Mouse (Mus musculus) thymus, postnatal 14 days (tissue): Measurements from ENCODE around the gene Mms19.

Source experiments
- DNase-seq: peaks from one replicate; pipeline ENCODE4 v3.0.0; 2021

The Mms19 gene

DNA sequence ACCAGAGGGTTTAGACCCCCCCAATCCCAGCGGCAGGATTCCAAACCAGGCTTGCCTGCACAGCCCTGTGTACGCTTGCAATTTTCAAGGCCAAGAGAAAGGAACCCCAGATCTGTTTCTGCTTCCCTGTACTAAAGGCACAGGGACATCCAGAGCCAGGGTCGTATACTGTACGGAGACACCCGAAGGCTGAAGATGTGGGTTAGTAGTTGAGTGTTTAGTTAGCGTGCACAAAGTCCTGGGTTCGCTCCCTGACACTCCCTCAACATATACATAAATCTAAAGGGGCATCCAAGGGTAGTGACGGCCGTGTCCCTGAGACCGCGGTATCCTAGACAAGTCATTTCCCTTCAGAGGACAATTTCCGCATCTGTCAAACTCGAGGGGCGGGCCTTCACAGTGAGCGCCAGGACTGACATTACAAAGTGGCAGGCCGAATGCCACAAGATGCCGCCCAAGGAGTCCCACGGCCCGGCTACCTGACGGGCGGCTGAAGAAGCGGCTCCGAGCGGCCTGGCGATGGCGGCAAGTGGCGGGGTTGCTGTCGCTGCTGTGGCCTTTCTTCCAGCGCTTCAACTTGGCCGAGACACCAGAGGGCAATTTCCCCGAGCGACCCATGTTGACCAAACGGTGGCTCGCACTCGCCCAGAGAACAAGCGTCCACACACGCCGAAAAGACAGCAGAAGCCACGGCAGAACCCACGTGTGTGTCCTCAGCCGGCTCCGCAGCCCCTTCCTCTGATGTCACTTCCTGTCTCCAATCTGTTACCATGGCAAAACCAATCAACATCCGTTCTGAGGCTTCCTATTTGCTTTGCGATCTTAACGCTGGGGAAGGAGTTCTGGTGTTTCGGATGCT, 85.3 kb downstream of the Mms19 start, which contains the start of gene Rrp12:
Gene Rrp12 (minus strand): TSS at position 714 of the 859 bp plus-strand sequence.
- peak; percentile 85 for DNase-seq

DNA sequence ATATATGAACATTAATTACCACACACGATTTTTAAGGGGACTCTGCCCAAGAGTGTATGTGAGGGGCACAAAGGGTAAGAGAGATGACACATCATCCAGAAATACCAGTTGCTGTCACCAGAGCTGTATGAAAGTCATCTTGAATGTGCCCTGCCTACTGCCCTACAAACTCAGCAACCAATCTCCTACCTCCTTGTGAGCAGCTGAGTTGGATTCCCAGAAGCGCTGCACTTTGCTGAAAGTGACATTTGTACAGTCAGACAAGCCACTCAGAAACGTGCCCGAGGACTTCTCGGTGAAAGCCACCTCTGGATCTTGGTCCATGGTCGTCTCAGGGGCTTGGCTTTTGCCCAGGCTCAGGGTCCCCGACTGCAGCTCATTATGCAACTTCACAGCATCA, 86.0 kb downstream of the Mms19 start:
- no peak for DNase-seq
